Mouse (Mus musculus): ENCODE measurements around the gene Pigb. TPM values are rescaled to one million over a fixed set of nuclear protein-coding genes. Genes with fewer than 3 reads are reported as not detected.

The Pigb gene
- total RNA-seq, 2 experiments from 2014 or later: 15.3 to 16.4 TPM

Small RNAs within 50 kb of the gene (microRNA-seq; reads per million reads assigned to microRNA genes)
- gene Gm27353: 0 reads per million in 2 experiments

Other genes with a start within 250 kb of the Pigb start
- gene Prtg, start 233.5 kb downstream of the Pigb start, total RNA-seq (2021): 1 to 10 TPM in 1 of 2 experiments, under 1 TPM in 1; 0.90 to 1.0 TPM
- 10 to 100 TPM; 26.0 to 28.6 TPM for gene Pygo1, start 114.7 kb downstream of the Pigb start, total RNA-seq (2021)
- 1 to 10 TPM; 2.8 to 2.9 TPM for gene Dyx1c1, start 81.6 kb downstream of the Pigb start, total RNA-seq (2021)
- gene Gm44503, start 81.5 kb downstream of the Pigb start, total RNA-seq (2021): not detected
- gene Ccpg1os, start 55.0 kb downstream of the Pigb start, total RNA-seq (2021): 10 to 100 TPM; 10.1 to 11.1 TPM
- 100 to 1,000 TPM; 135 to 140 TPM for gene Ccpg1, start 54.9 kb downstream of the Pigb start, total RNA-seq (2021)
- gene Rab27a, start 4.5 kb upstream of the Pigb start, total RNA-seq (2021): 1 to 10 TPM; 8.3 to 9.1 TPM
- 1 to 10 TPM; 3.0 to 3.9 TPM for gene Khdc3, start 61.5 kb upstream of the Pigb start, total RNA-seq (2021)
- under 1 TPM; 0.79 to 0.90 TPM for gene Gm20509, start 62.1 kb upstream of the Pigb start, total RNA-seq (2021)
- gene Rsl24d1, start 73.0 kb upstream of the Pigb start, total RNA-seq (2021): 10 to 100 TPM; 60.6 to 64.0 TPM

All from layer of hippocampus, postnatal 14 days (tissue).